Mouse (Mus musculus) heart, embryonic 16.5 days (tissue): ENCODE results near the gene Gm28048. TPM values are rescaled to one million over a fixed set of nuclear protein-coding genes. Genes with fewer than 3 reads are reported as not detected.

Experiments
- ATAC-seq: fragments of 200-750 bp; cut with Nextera tagmentation; replicated peaks from 2 replicates; pipeline ENCODE4 v1.8.0; 2017; ENCODE audit warnings: moderate number of reproducible peaks; ENCODE audit not compliant: insufficient read depth, low FRiP score; ENCODE audit errors: extremely low read depth
- H3K27ac ChIP-seq: fragments of 300-500 bp; sonication (generic); 2 replicates; pipeline ENCODE4 v1.5.1; 2014; ENCODE audit warnings: mild to moderate bottlenecking, low read length, control low read depth, moderate library complexity
- H3K27me3 ChIP-seq: fragments of 300-500 bp; sonication (generic); 2 replicates; pipeline ENCODE4 v1.6.1; 2014; ENCODE audit warnings: low read length, mixed read lengths; ENCODE audit not compliant: control insufficient read depth, insufficient read depth
- H3K36me3 ChIP-seq: fragments of 300-500 bp; sonication (generic); 2 replicates; pipeline ENCODE4 v1.6.1; 2014; ENCODE audit not compliant: control insufficient read depth, insufficient read depth
- H3K4me1 ChIP-seq: fragments of 300-500 bp; sonication (generic); 2 replicates; pipeline ENCODE4 v1.6.1; 2014; ENCODE audit warnings: low read length, mixed read lengths; ENCODE audit not compliant: control insufficient read depth, insufficient read depth
- H3K4me2 ChIP-seq: fragments of 300-500 bp; sonication (generic); 2 replicates; pipeline ENCODE4 v1.6.1; 2014; ENCODE audit warnings: low read depth, mild to moderate bottlenecking, control low read depth, low read length
- H3K4me3 ChIP-seq: fragments of 300-500 bp; sonication (generic); 2 replicates; pipeline ENCODE4 v1.5.1; 2014; ENCODE audit warnings: mild to moderate bottlenecking, control low read depth, low read length
- H3K9ac ChIP-seq: fragments of 300-500 bp; sonication (generic); 2 replicates; pipeline ENCODE4 v1.6.1; 2014; ENCODE audit warnings: low read length, control low read depth
- H3K9me3 ChIP-seq: fragments of 300-500 bp; sonication (generic); replicated peaks from 2 replicates; pipeline ENCODE4 v1.6.1; 2016; ENCODE audit warnings: low read length; ENCODE audit not compliant: control insufficient read depth
- WGBS: fragments of 180-500 bp; shearing (Covaris S2); extraction: QIAGEN DNeasy Blood & Tissue Kit; methylation state at CpG from one replicate; pipeline ENCODE4 v1.1.7; 2014; 5-methylcytosine and 5-hydroxymethylcytosine counted together
- polyA plus RNA-seq: library from polyadenylated mRNA; unstranded; fragments of >200 nt; fragmentation: Nextera tagmentation; extraction: Ambion mirVana; gene quantifications from 2 replicates; pipeline ENCODE4 v1.2.1, GENCODE M21; 2015

The Gm28048 gene
- polyA plus RNA-seq, 1 experiment from 2014 or later = 15.8 TPM

- 81% methylated on average over 5 of the region's 5 CpGs for WGBS
- H3K27ac ChIP-seq = no peak overlapping the region
- no peaks in the 10 kb centered on the region for H3K9me3 ChIP-seq
- H3K9ac ChIP-seq = no peak overlapping the region
- ATAC-seq = no peak
- no peak overlapping the region for H3K4me3 ChIP-seq
- H3K27me3 ChIP-seq = no peaks in the 10 kb centered on the region
- no peaks in the 10 kb centered on the region for H3K36me3 ChIP-seq
- H3K4me2 ChIP-seq = no peak overlapping the region
- H3K4me1 ChIP-seq = 0 out of 2 replicates have a peak, but pooled peaks cover 2% of the 10 kb centered on the region
These were observed 114.2 kb downstream of the Gm28048 start for GRCm38 (mm10) chr11:22867691-22868090.

- no peaks in the 10 kb centered on the region for H3K36me3 ChIP-seq
- no peaks in the 10 kb centered on the region for H3K9me3 ChIP-seq
- no peak overlapping the region for H3K4me2 ChIP-seq
- H3K4me1 ChIP-seq = peaks cover 1% of the 10 kb centered on the region; the same call in 1 of the 2 replicates
- no peak overlapping the region for H3K4me3 ChIP-seq
- ATAC-seq = no peak
- H3K9ac ChIP-seq = no peak overlapping the region
- H3K27ac ChIP-seq = no peak overlapping the region
- 80% methylated on average over 7 of the region's 7 CpGs for WGBS
- H3K27me3 ChIP-seq = no peaks in the 10 kb centered on the region; the same call in 1 of the 2 replicates
These were observed 116.1 kb downstream of the Gm28048 start for GRCm38 (mm10) chr11:22865635-22866246.

GRCm38 (mm10) chr11:22864305-22865060, 117.4 kb downstream of the Gm28048 start:
- Histone ChIP-seq H3K27ac (no peak overlapping the region), H3K27me3 (no peaks in the 10 kb centered on the region; the same call in 1 of the 2 replicates), H3K4me1 (peaks cover 6% of the 10 kb centered on the region; the same call in 1 of the 2 replicates), H3K4me3 (no peak overlapping the region), H3K4me2 (no peak overlapping the region), H3K9ac (no peak overlapping the region), H3K36me3 (no peaks in the 10 kb centered on the region), H3K9me3 (no peaks in the 10 kb centered on the region)
- 76% methylated on average over 8 of the region's 8 CpGs for WGBS
- no peak for ATAC-seq

- ATAC-seq = no peak
- Histone ChIP-seq H3K4me2 (no peak overlapping the region), H3K4me1 (peaks cover 7% of the 10 kb centered on the region; the same call in 1 of the 2 replicates), H3K27ac (no peak overlapping the region), H3K36me3 (no peaks in the 10 kb centered on the region), H3K27me3 (no peaks in the 10 kb centered on the region; the same call in 1 of the 2 replicates), H3K9ac (no peak overlapping the region), H3K9me3 (no peaks in the 10 kb centered on the region), H3K4me3 (no peak overlapping the region)
- WGBS = 46% methylated on average over 4 of the region's 4 CpGs
These were observed 118.3 kb downstream of the Gm28048 start for GRCm38 (mm10) chr11:22863581-22863980.

GRCm38 (mm10) chr11:22861315-22861714, 120.6 kb downstream of the Gm28048 start:
- Histone ChIP-seq H3K4me1 (peaks cover 15% of the 10 kb centered on the region; the same call in 1 of the 2 replicates), H3K36me3 (no peaks in the 10 kb centered on the region), H3K27me3 (no peaks in the 10 kb centered on the region; the same call in 1 of the 2 replicates), H3K4me3 (no peak overlapping the region), H3K9ac (no peak overlapping the region), H3K4me2 (no peak overlapping the region), H3K9me3 (no peaks in the 10 kb centered on the region), H3K27ac (no peak overlapping the region)
- 74% methylated on average over 4 of the region's 4 CpGs for WGBS
- ATAC-seq = no peak

GRCm38 (mm10) chr11:22860335-22861227, 121.3 kb downstream of the Gm28048 start, which contains the start of gene B3gnt2:
B3gnt2 (minus strand) TSS chr11:22860961.
- Histone ChIP-seq H3K9me3 (no peaks in the 10 kb centered on the region), H3K9ac (peak within 1 kb of the TSS; percentile 80), H3K4me3 (peak within 1 kb of the TSS; percentile 90), H3K27ac (peak within 1 kb of the TSS; percentile 87), H3K4me1 (peaks cover 15% of the 10 kb centered on the region; the same call in 1 of the 2 replicates), H3K27me3 (no peaks in the 10 kb centered on the region; the same call in 1 of the 2 replicates), H3K4me2 (peak within 1 kb of the TSS; percentile 96), H3K36me3 (no peaks in the 10 kb centered on the region)
- WGBS = 8% methylated on average over 41 of the region's 41 CpGs
- ATAC-seq = 0 out of 2 replicates have a peak, but pooled peaks have one; percentile 10

- ATAC-seq = peak; percentile 93
- H3K36me3 ChIP-seq = no peaks in the 10 kb centered on the region
These were observed 122.1 kb downstream of the Gm28048 start for GRCm38 (mm10) chr11:22859633-22860334.

GRCm38 (mm10) chr11:22859301-22859632, 122.6 kb downstream of the Gm28048 start:
- H3K4me2 ChIP-seq = peak overlapping the region; percentile 96
- H3K4me1 ChIP-seq = peaks cover 15% of the 10 kb centered on the region; the same call in 1 of the 2 replicates
- no peaks in the 10 kb centered on the region for H3K9me3 ChIP-seq
- H3K27me3 ChIP-seq = no peaks in the 10 kb centered on the region; the same call in 1 of the 2 replicates
- peak overlapping the region; percentile 90 for H3K4me3 ChIP-seq
- H3K9ac ChIP-seq = peak overlapping the region; percentile 80
- H3K36me3 ChIP-seq = no peaks in the 10 kb centered on the region
- WGBS = 0% methylated on average over 40 of the region's 41 CpGs
- peak overlapping the region; percentile 74 for H3K27ac ChIP-seq
- peak; percentile 59 for ATAC-seq

More at GRCm38 (mm10) chr11:22859633-22860334, 122.1 kb downstream of the Gm28048 start:
- peak overlapping the region; percentile 80 for H3K9ac ChIP-seq
- peak overlapping the region; percentile 90 for H3K4me3 ChIP-seq
- H3K4me2 ChIP-seq = peak overlapping the region; percentile 96
- H3K27me3 ChIP-seq = no peaks in the 10 kb centered on the region; the same call in 1 of the 2 replicates
- H3K4me1 ChIP-seq = peaks cover 15% of the 10 kb centered on the region; the same call in 1 of the 2 replicates
- peak overlapping the region; percentile 87 for H3K27ac ChIP-seq
- no peaks in the 10 kb centered on the region for H3K9me3 ChIP-seq
- under 1% methylated on average over 55 of the region's 55 CpGs for WGBS
